Mouse (Mus musculus) MEL (cell line): ENCODE measurements around the gene Ankrd50.

Source experiments
- CTCF ChIP-seq, 3 experiments: IDR thresholded peaks in 2 of 3; conservative IDR thresholded peaks in 1 of 3; 2 replicates each; pipeline ENCODE4 v1.5.1; 2011 to 2012; ENCODE audit warnings: low read length in 3 of 3, low read depth in 2 of 3, mild to moderate bottlenecking in 2 of 3, improper control_type of control experiment in 1 of 3, inconsistent platforms in 1 of 3, mixed read lengths in 1 of 3, moderate library complexity in 1 of 3; ENCODE audit not compliant: control insufficient read depth in 1 of 3, insufficient read depth in 1 of 3, poor library complexity in 1 of 3, severe bottlenecking in 1 of 3
- GATA1 ChIP-seq: IDR thresholded peaks from 2 replicates; pipeline ENCODE4 v1.6.1; 2011; ENCODE audit warnings: low read depth, low read length, improper control_type of control experiment
- NRF1 ChIP-seq: IDR thresholded peaks from 2 replicates; pipeline ENCODE4 v1.6.1; 2014; ENCODE audit warnings: low read depth, mild to moderate bottlenecking, inconsistent platforms, low read length, improper control_type of control experiment, moderate library complexity; ENCODE audit not compliant: poor library complexity, insufficient read depth, severe bottlenecking
- SMC3 ChIP-seq: IDR thresholded peaks from 2 replicates; pipeline ENCODE4 v1.6.1; 2011; ENCODE audit warnings: low read depth, low read length, improper control_type of control experiment
- USF2 ChIP-seq, 2 experiments: IDR thresholded peaks; 2 replicates each; pipeline ENCODE4 v1.6.1; 2011 to 2012; ENCODE audit warnings: improper control_type of control experiment in 2 of 2, low read length in 2 of 2, borderline replicate concordance in 1 of 2, inconsistent platforms in 1 of 2, low read depth in 1 of 2, mild to moderate bottlenecking in 1 of 2; ENCODE audit not compliant: insufficient read depth in 1 of 2
- ZC3H11A ChIP-seq: IDR thresholded peaks from 2 replicates; pipeline ENCODE4 v1.6.1; 2012; ENCODE audit warnings: low read depth, mild to moderate bottlenecking, inconsistent platforms, low read length, improper control_type of control experiment

DNA sequence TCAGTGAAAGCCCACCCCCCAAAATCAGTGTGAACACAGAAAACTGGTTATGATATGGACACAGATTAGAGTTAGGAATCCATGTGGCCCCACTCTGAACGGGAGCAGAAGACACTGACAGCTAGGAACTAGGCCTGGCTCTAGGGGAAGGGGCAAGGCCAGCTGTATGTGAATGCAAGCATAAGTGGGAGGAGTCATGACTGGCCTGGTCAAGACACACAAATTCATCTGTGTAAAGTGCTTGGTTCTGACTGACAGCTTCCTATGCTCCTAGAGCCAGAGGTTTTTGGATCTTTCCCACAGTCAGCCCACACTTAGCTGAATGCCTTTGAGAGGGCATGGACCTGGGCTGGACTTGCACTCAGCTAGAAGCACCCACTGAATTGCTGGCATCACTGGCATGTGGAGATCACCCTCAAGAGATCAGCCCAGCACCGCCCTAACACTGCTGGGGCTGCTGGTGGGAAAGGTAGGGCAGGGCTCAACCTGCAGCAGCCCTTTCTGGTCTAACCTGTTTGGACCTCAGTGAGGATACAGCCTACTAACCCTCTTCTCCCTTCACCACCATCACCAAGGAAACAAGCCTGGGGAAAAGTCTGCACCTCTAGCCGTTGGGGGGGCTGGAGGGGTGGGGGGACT, 69.2 kb downstream of the Ankrd50 start:
- TF ChIP-seq GATA1 (no peak), CTCF (IDR thresholded peaks at IDR 0.05 in 2 of 3, conservative IDR thresholded peaks at IDR 0.05 in 1 of 3; ENCODE audit: control insufficient read depth in 1 of 3, insufficient read depth in 1 of 3, low read depth in 2 of 3, low read length in 3 of 3, poor library complexity in 1 of 3, severe bottlenecking in 1 of 3) (no peak), USF2 (IDR thresholded peaks at IDR 0.05; ENCODE audit: borderline replicate concordance in 1 of 2, insufficient read depth in 1 of 2, low read depth in 1 of 2, low read length in 2 of 2) (no peak), ZC3H11A (no peak), SMC3 (no peak), NRF1 (no peak)
